Mouse (Mus musculus) olfactory bulb, adult 2 months (tissue): ENCODE measurements at regions not wholly inside any gene's neighbourhood (a gene's known extent, or its start where the extent isn't known, plus 50 kb on each side); places are given as distances from the start of the nearest gene placed in this dataset.

Experiments used
- CTCF ChIP-seq: fragments of 200-500 bp; IDR thresholded peaks from 2 replicates; pipeline ENCODE4 v1.5.1; 2012; ENCODE audit warnings: low read depth, mild to moderate bottlenecking, low read length, moderate library complexity; ENCODE audit not compliant: insufficient read depth
- POLR2A ChIP-seq: fragments of 200-500 bp; IDR thresholded peaks from 2 replicates; pipeline ENCODE4 v1.6.1; 2012; ENCODE audit warnings: mild to moderate bottlenecking, low read depth, low read length, moderate library complexity; ENCODE audit not compliant: insufficient read depth

- TF ChIP-seq POLR2A (no peak), CTCF (no peak)
Measured at GRCm38 (mm10) chr8:89289017-89289416, 245.1 kb upstream of the Sall1 start.
